Mouse (Mus musculus) right cerebral cortex, postnatal 36 days (tissue): ENCODE measurements around the gene Ovol1.

Source experiments
- DNase-seq, 2 experiments: peaks; one replicate each; pipeline ENCODE4 v3.0.0; 2022; ENCODE audit warnings: low spot score in 2 of 2, mixed read lengths in 1 of 2

The Ovol1 gene

GRCm38 (mm10) chr19:5560457-5561041 lies at the start of gene Ovol1:
Gene Ovol1, minus strand, starts transcription at chr19:5560646.
- DNase-seq, result no peak

GRCm38 (mm10) chr19:5609547-5610404 lies 49.3 kb upstream of the Ovol1 start, which contains the start of gene Kat5:
Gene Kat5, minus strand, starts transcription at chr19:5610237.
- DNase-seq, result peak; percentile 84 to 87

- no peak for DNase-seq
These were observed 48.7 kb upstream of the Ovol1 start for GRCm38 (mm10) chr19:5609171-5609546.

- no peak for DNase-seq
These were observed 48.3 kb upstream of the Ovol1 start for GRCm38 (mm10) chr19:5608707-5609106.

- no peak for DNase-seq
These were observed 47.4 kb upstream of the Ovol1 start for GRCm38 (mm10) chr19:5607705-5608410.

GRCm38 (mm10) chr19:5606196-5606595 lies 45.8 kb upstream of the Ovol1 start:
- DNase-seq, result no peak

- peak in 1 of 2 experiments; percentile 31 for DNase-seq
These were observed 44.7 kb upstream of the Ovol1 start for GRCm38 (mm10) chr19:5605126-5605525.

- no peak for DNase-seq
These were observed 43.2 kb upstream of the Ovol1 start for GRCm38 (mm10) chr19:5603664-5604063.

GRCm38 (mm10) chr19:5601752-5602541 lies 41.5 kb upstream of the Ovol1 start, which contains the start of gene Rnaseh2c:
Gene Rnaseh2c, plus strand, starts transcription at chr19:5601873.
- DNase-seq, result peak; percentile 78 to 84

- no peak for DNase-seq
These were observed 38.8 kb upstream of the Ovol1 start for GRCm38 (mm10) chr19:5599224-5599623.

- no peak for DNase-seq
These were observed 31.4 kb upstream of the Ovol1 start for GRCm38 (mm10) chr19:5591888-5592287.

GRCm38 (mm10) chr19:5589159-5589558 lies 28.7 kb upstream of the Ovol1 start:
- no peak for DNase-seq

- DNase-seq, result no peak
These were observed 21.5 kb upstream of the Ovol1 start for GRCm38 (mm10) chr19:5581995-5582394.

- DNase-seq, result no peak
These were observed 20.3 kb upstream of the Ovol1 start for GRCm38 (mm10) chr19:5580776-5581175.

GRCm38 (mm10) chr19:5579971-5580370 lies 19.5 kb upstream of the Ovol1 start:
- no peak for DNase-seq

- DNase-seq, result no peak
These were observed 14.9 kb upstream of the Ovol1 start for GRCm38 (mm10) chr19:5575336-5575735.

GRCm38 (mm10) chr19:5572331-5573125 lies 12.1 kb upstream of the Ovol1 start:
- peak; percentile 69 to 78 for DNase-seq

- no peak for DNase-seq
These were observed 11.4 kb upstream of the Ovol1 start for GRCm38 (mm10) chr19:5571831-5572230.

GRCm38 (mm10) chr19:5570353-5571246 lies 10.2 kb upstream of the Ovol1 start:
- DNase-seq, result no peak

GRCm38 (mm10) chr19:5569521-5569920 lies 9.1 kb upstream of the Ovol1 start:
- DNase-seq, result no peak
